Mouse (Mus musculus) lung, adult 18-20 months (tissue): ENCODE results near the gene Itpr3.

Experiments
- DNase-seq, 2 experiments: peaks; one replicate each; pipeline ENCODE4 v3.0.0; 2022; ENCODE audit warnings: mixed read lengths in 2 of 2

Gene Itpr3

DNA sequence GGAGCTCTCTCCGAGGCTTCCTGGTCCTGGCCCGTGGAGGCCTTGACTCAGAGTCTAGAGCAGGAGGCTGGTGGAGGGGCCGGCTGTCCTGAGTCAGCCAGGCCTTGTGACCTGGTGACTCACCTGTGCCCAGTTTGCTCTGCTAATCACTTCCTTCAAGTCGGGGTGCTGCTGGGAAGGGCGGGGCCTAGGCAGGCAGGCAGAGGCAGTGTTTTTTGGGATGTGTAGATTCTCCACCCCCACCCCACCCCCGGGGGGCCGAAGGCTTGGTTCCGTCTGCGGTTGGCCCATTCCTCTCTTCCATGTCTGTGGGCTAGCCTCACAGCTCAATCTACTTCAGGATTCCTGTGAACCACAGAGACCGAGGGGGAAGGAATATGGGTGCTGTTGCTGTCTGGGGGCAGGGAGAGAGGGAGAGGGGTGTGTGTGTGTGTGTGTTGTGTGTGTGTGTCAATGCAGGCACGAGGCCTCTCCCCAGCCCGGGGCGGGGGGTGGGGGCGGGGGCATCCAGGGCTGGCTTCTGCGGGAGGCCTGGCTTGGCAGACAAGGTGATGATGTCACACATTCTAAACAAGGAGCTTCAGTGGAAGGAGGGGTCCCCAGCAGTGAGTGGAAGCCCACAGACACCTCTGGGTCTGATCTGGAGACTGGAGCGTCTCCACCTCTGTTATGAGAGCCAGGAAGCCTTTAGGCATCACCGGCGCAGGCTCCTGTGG, 18.6 kb upstream of the Itpr3 start:
- DNase-seq, result peak; percentile 70 to 80

DNA sequence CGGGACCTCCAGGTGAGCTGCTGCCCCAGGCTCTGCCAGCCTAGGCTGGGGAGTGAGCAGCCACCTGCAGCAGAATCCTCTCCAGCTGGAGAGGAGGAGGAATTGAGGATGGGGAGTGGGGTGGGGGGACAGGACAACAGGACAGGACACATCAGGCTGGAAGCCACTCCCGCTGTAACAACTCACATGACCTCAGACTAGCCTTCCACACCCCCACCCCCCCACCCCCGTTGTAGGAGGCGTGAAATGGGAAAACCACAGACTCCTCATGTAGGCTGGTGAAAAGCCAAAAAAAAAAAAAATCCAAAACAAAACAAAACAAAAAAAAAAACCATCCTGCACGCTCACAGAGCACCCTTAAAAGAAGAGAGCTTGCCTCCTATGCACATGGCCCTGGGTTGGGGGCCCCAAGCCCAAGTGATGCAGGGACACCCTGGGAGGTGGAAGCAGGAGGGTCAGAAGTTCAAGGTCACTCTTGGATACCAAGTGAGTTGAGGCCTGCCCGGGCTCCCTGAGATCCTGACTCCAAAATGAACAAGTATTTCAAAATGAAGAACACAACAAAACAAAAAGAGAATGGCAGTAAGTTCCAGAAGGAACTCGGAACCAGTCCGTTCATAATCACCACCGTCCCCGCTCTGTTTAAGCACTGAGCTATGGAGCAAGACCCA, 17.5 kb upstream of the Itpr3 start:
- DNase-seq, result no peak

- DNase-seq, result no peak
These were observed 16.6 kb upstream of the Itpr3 start for GRCm38 (mm10) chr17:27040304-27041045.

GRCm38 (mm10) chr17:27041046-27041786, 15.9 kb upstream of the Itpr3 start:
- no peak for DNase-seq

DNA sequence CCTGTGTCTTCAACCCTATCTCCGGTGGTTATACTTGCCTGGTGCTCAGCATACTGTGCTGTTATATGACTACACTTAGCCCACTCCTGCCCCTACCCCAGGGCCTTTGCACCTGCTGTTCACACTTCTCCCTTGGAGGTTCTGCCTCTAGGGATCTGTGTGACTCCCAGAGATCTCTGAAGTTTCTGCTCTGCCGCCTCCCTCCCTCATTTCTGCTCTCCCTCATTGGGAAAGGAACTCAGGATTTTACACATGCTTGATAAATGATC, 15.4 kb upstream of the Itpr3 start:
- no peak for DNase-seq

DNA sequence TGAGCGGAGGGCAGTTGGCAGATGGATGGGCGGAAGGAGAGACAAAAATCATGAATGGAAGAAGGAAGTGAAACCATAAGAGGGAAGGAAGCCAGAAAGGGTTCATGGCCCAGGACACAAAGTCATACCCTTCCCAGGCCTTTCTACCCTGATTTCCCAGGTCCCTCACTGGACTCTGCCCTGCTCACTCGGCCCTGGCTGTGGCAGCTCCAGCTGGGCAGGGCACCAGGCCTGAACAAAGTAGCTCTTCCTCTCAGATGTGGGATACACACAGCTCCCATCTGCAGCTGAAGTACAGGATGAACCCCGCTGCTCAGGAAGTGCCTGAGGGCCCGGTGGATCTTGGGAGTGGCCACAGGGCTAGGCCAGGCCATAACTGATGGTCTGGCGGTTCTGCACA, 14.3 kb upstream of the Itpr3 start:
- DNase-seq, result no peak

- no peak for DNase-seq
These were observed 11.9 kb upstream of the Itpr3 start for GRCm38 (mm10) chr17:27045164-27045563.

DNA sequence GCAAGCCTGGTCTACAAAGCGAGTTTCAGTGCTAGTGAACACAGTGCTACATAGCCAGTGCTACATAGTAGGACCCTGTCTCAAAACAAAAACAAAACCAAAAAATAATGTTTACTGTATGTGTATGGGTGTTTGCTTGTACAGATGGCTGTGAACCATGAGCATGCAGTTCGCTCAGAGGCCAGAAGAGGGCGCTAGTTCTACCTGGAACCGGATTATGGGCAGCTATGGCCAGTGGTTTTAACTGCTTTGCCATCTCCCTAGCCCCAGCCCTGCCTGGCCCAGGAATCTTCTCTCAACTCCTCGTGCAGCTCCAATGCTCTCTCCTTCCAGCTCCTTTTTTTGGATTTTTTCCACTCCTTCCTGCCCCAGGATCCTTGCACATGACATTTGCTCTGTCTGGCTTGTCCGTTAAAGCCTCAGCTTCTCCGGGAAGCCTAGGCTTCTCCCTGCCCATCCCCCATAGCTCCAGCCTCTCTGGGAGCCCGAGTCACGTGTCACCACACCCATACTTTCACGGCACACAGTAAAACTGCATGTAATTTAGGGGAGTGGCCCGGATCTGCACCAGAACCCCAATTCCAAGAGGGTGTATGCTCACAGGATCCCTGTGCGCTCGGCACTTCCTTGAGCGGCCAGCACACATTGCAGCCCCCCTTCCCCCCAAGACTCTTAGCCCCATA, 9.2 kb upstream of the Itpr3 start:
- no peak for DNase-seq

GRCm38 (mm10) chr17:27048445-27049239, 8.5 kb upstream of the Itpr3 start:
- DNase-seq, result peak; percentile 14 to 59

DNA sequence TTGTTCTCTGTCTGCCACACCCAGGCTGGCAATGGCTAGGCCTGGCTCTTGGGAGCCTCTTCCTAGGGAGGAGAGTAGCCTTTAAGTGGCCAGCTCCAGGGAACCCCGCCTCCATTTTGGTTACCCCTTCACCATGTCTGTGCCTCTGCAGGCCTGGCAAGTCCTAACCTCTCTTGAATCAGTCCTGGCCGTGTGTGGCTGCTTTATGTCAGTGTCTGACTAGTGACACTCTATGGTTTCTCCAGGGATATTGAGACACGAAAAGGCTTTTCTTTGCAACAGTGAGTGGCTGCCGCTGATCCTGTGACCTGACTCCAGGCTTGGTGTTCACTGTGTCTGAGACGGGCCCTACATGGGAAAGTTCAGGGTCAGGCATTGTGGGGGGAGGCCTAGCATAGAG, 6.3 kb upstream of the Itpr3 start:
- DNase-seq, result no peak

- peak; percentile 77 to 85 for DNase-seq
These were observed 5.6 kb upstream of the Itpr3 start for GRCm38 (mm10) chr17:27051514-27051913.

- peak; percentile 89 for DNase-seq
These were observed 934 bp upstream of the Itpr3 start for GRCm38 (mm10) chr17:27056170-27056569.

GRCm38 (mm10) chr17:27057517-27058055, 482 bp downstream of the Itpr3 start:
- DNase-seq, result no peak

DNA sequence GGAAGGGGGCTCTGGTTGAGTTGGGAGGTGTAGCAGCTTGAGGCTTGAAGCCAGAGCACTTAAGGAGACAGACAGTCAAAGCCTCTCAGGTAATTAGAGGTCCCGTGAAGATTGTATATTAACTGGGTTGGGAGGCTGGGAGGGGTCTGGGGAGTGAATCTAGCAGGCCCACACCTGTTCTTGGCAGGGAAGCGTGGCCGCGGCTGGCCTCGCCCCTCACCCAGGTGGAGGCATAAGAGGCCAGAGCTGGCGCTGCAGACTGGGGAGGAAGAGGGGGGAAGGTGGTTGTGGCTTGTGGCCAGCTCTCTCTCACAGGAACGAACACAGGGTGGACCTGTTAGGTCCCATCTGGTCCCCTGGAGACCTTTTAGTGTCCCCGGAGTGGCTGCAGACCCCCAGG, 3.6 kb downstream of the Itpr3 start:
- DNase-seq, result no peak

DNA sequence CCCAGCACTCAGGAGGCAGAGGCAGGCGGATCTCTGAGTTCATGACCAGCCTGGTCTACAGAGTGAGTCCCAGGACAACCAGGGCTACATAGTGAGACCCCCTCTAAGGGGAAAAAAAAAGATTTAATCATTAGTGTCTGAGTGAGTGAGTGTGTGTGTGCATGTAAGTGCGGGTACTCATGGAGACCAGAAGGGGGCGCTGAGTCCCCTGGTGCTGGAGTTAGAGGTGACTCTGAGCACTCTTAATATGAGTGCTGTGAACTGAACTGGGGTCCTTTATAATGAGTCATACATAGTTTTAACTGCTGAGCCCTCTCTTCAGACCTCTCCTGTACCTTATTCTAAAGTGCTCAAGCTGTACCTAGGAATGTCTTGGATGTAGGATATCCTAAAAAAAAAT, 4.6 kb downstream of the Itpr3 start:
- no peak for DNase-seq

DNA sequence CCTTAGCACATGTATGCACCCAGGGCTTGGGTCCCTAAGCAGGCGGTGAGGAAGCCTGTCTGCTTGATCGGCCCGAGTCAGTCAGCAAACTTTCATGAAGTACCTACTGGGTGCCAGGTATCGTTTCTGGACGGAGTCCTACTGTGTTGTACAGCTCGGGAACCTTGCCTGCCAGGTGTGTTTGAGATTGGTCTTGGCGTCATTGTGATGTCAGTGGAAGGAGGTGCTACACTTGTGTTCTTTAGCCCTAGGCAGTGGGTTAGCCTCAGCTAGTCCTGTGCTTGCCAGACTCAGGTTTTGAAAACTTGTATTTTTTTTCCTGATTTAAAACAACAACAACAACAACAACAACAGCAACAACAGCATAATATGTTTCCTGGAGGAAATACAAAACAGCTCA, 5.6 kb downstream of the Itpr3 start:
- DNase-seq, result no peak

DNA sequence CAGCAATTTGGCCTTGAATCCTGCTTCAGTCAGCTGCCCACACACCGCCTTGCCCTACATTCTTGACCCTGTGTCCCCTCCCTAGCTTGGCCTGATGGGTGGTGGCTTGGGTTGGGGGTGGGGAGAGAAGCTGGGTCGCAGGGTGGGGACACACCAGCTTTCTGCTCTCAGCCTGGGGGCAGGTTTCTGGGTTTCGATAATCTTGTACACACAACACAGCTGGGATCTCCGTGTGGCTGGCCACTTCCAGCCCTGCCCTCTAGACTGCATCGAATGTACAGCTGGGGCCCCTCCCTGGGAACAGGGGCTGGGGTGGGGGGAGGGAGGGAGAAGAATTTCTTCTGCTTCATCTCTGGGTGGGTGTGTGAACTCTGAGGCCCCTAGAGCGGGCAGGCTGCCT, 6.6 kb downstream of the Itpr3 start:
- no peak for DNase-seq

DNA sequence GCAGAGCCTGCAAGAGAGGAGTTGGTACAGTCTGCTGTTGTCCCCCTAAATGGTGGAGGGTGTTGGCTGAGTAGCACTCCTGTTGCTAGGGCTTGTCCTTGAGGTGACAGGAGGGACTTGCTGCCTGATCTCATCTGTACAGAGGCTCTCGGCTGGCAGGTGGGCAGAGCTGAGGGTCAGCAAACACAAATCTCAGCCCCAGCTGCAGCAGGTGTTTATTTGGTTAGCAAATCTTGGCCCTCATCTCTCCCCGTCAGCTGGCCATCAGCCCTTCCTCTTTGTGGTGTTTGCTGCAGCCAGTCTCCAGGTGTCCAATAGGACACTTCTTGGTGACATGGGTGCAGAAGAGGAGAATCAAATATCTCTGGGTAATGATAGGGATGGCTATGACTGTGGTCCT, 7.1 kb downstream of the Itpr3 start:
- DNase-seq, result no peak

- no peak for DNase-seq
These were observed 9.0 kb downstream of the Itpr3 start for GRCm38 (mm10) chr17:27066065-27066464.

DNA sequence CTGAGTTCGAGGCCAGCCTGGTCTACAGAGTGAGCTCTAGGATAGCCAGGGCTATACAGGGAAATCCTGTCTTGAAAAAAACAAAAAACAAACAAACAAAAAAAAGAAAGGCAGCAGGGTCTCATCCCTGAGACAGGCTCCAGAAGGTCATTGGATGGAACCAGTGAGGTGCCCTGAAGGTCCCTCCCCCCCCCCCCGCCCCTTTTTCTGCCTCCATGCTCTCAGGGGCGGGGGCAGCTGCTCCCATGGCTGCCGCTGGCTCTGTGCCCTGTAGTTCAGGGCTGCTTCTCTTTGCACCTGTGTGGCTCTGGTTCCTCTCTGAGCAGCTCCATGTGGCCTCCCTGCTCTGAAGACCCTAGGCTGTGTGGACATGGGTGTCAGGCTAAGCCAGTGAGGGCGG, 12.0 kb downstream of the Itpr3 start:
- DNase-seq, result no peak

DNA sequence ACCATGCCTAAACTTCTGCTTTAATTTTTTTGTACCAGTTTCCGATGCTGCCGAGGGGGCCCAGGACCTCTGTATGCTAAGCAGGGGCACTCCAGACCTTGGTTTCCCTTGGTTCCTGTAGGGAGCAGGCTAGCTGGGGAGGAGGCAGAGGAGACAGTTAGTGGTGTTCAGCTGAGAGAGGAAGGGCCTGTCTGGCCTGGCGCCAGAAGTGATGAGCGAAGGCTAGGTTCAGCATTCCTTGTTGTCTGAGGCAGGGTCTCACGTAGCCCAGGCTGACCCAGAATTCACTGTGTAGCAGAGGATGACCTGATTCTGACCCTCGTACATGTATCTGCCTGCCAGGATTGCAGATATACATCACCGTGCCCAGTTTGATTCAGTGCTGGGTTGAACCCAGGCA, 13.8 kb downstream of the Itpr3 start:
- DNase-seq, result no peak

DNA sequence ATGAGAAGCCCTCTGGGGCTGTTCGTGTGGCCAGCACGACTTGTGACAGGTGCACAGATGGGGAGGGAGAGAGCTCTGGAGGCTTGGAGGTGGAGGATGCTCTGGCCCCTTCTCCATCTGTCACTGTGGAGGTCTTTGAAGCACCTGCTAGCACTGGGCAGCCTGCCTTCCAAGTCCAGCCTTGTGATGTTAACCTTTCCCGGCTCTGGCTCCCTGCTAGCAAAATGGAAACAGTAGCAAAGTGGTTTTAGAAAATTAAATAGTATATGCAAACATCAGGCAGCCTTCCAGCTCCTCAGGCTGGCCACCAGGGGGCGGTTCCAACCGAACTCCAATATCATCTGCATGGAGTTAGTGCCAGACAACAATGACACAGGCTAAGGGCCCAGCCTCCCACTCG, 14.5 kb downstream of the Itpr3 start:
- no peak for DNase-seq
